Mouse (Mus musculus) CH12.LX (cell line): ENCODE measurements around the gene Mkrn3. TPM values are rescaled to one million over a fixed set of nuclear protein-coding genes. Genes with fewer than 3 reads are reported as not detected.

ENCODE experiments used
- DNase-seq: peaks from one replicate; pipeline ENCODE4 v3.0.0-alpha.2; 2013; ENCODE audit errors: extremely low read depth
- H3K27ac ChIP-seq: 2 replicates; pipeline ENCODE4 v1.5.1; 2012; ENCODE audit warnings: low read depth, mild to moderate bottlenecking, control low read depth, moderate library complexity; ENCODE audit not compliant: insufficient read depth
- H3K27me3 ChIP-seq: replicated peaks from 2 replicates; pipeline ENCODE3; 2012; ENCODE audit warnings: inconsistent platforms
- H3K36me3 ChIP-seq, 2 experiments: replicated peaks in 1 of 2; 2 replicates each; pipeline versions ENCODE3 to v1.6.1; 2012; ENCODE audit warnings: inconsistent platforms in 1 of 2, low read length in 1 of 2, mild to moderate bottlenecking in 1 of 2, mixed read lengths in 1 of 2, moderate library complexity in 1 of 2; ENCODE audit not compliant: control insufficient read depth in 1 of 2, insufficient read depth in 1 of 2
- H3K4me1 ChIP-seq, 2 experiments: 2 replicates each; pipeline ENCODE4 v1.6.1; 2012; ENCODE audit warnings: inconsistent platforms in 1 of 2, moderate library complexity in 1 of 2; ENCODE audit not compliant: insufficient read depth in 2 of 2, control insufficient read depth in 1 of 2
- H3K4me2 ChIP-seq: 2 replicates; pipeline ENCODE4 v1.6.1; 2012; ENCODE audit warnings: low read depth, mild to moderate bottlenecking, control low read depth; ENCODE audit not compliant: poor library complexity, insufficient read depth, severe bottlenecking
- H3K4me3 ChIP-seq, 3 experiments: fragments of 150-350 bp in 1 of 3; sonication (generic) in 1 of 3; replicated peaks in 1 of 3; 2 replicates each; pipeline versions ENCODE3 to v1.5.1; 2011 to 2012; ENCODE audit warnings: low read depth in 2 of 3, low read length in 2 of 3, mild to moderate bottlenecking in 2 of 3, moderate library complexity in 2 of 3, control low read depth in 1 of 3, improper control_type of control experiment in 1 of 3, inconsistent platforms in 1 of 3, mixed read lengths in 1 of 3; ENCODE audit not compliant: poor library complexity in 1 of 3
- H3K79me2 ChIP-seq: replicated peaks from 2 replicates; pipeline ENCODE4 v1.6.1; 2012; ENCODE audit warnings: mild to moderate bottlenecking, moderate library complexity; ENCODE audit not compliant: control insufficient read depth, poor library complexity, insufficient read depth, severe bottlenecking; ENCODE audit errors: extremely low read depth
- H3K9ac ChIP-seq: 2 replicates; pipeline ENCODE4 v1.6.1; 2012; ENCODE audit warnings: low read depth, mild to moderate bottlenecking, control low read depth, moderate library complexity; ENCODE audit not compliant: insufficient read depth
- H3K9me3 ChIP-seq: replicated peaks from 2 replicates; pipeline ENCODE3; 2012; ENCODE audit warnings: low read length, inconsistent platforms, mixed read lengths
- BHLHE40 ChIP-seq: IDR thresholded peaks from 2 replicates; pipeline ENCODE4 v1.6.1; 2011; ENCODE audit warnings: mild to moderate bottlenecking, low read depth, low read length, improper control_type of control experiment
- CHD2 ChIP-seq: IDR thresholded peaks from 2 replicates; pipeline ENCODE4 v1.6.1; 2011; ENCODE audit warnings: low read length, improper control_type of control experiment
- CTCF ChIP-seq, 2 experiments: IDR thresholded peaks in 1 of 2; conservative IDR thresholded peaks in 1 of 2; 2 replicates each; pipeline ENCODE4 v1.5.1; 2011 to 2012; ENCODE audit warnings: low read depth in 2 of 2, low read length in 2 of 2, improper control_type of control experiment in 1 of 2, inconsistent platforms in 1 of 2, mild to moderate bottlenecking in 1 of 2, moderate library complexity in 1 of 2
- E2F4 ChIP-seq: IDR thresholded peaks from 2 replicates; pipeline ENCODE4 v1.6.1; 2011; ENCODE audit warnings: low read depth, low read length, improper control_type of control experiment; ENCODE audit not compliant: insufficient replicate concordance
- ELF1 ChIP-seq: IDR thresholded peaks from 2 replicates; pipeline ENCODE4 v1.6.1; 2014; ENCODE audit warnings: low read depth, mild to moderate bottlenecking, inconsistent platforms, low read length, improper control_type of control experiment
- GABPA ChIP-seq: IDR thresholded peaks from 2 replicates; pipeline ENCODE4 v1.6.1; 2012; ENCODE audit warnings: low read depth, low read length, improper control_type of control experiment, inconsistent platforms; ENCODE audit not compliant: insufficient replicate concordance
- HCFC1 ChIP-seq: IDR thresholded peaks from 2 replicates; pipeline ENCODE4 v1.6.1; 2012; ENCODE audit warnings: low read depth, mild to moderate bottlenecking, inconsistent platforms, low read length, improper control_type of control experiment
- IRF4 ChIP-seq: IDR thresholded peaks from 2 replicates; pipeline ENCODE4 v1.6.1; 2014; ENCODE audit warnings: low read depth, mild to moderate bottlenecking, inconsistent platforms, low read length, improper control_type of control experiment
- JUN ChIP-seq: IDR thresholded peaks from 2 replicates; pipeline ENCODE4 v1.6.1; 2011; ENCODE audit warnings: low read depth, mild to moderate bottlenecking, low read length, improper control_type of control experiment, moderate library complexity; ENCODE audit not compliant: insufficient read depth
- JUND ChIP-seq: conservative IDR thresholded peaks from 2 replicates; pipeline ENCODE4 v1.6.1; 2011; ENCODE audit warnings: low read depth, low read length, improper control_type of control experiment
- MAFK ChIP-seq: IDR thresholded peaks from 2 replicates; pipeline ENCODE4 v1.6.1; 2011; ENCODE audit warnings: low read length, improper control_type of control experiment; ENCODE audit not compliant: insufficient replicate concordance
- MAX ChIP-seq: IDR thresholded peaks from 2 replicates; pipeline ENCODE4 v1.6.1; 2011; ENCODE audit warnings: low read length, improper control_type of control experiment
- MAZ ChIP-seq: IDR thresholded peaks from 2 replicates; pipeline ENCODE4 v1.6.1; 2012; ENCODE audit warnings: low read depth, mild to moderate bottlenecking, inconsistent platforms, low read length, improper control_type of control experiment, moderate library complexity
- MEF2A ChIP-seq: IDR thresholded peaks from 2 replicates; pipeline ENCODE4 v1.6.1; 2014; ENCODE audit warnings: low read depth, mild to moderate bottlenecking, inconsistent platforms, low read length, improper control_type of control experiment, borderline replicate concordance
- MXI1 ChIP-seq: IDR thresholded peaks from 2 replicates; pipeline ENCODE4 v1.6.1; 2011; ENCODE audit warnings: mild to moderate bottlenecking, low read depth, low read length, improper control_type of control experiment
- MYC ChIP-seq: IDR thresholded peaks from 2 replicates; pipeline ENCODE4 v1.6.1; 2011; ENCODE audit warnings: low read depth, mild to moderate bottlenecking, improper control_type of control experiment, low read length
- NRF1 ChIP-seq: IDR thresholded peaks from 2 replicates; pipeline ENCODE4 v1.6.1; 2014; ENCODE audit warnings: low read depth, mild to moderate bottlenecking, inconsistent platforms, low read length, improper control_type of control experiment, moderate library complexity
- POLR2AphosphoS2 ChIP-seq: IDR thresholded peaks from 2 replicates; pipeline ENCODE4 v1.6.1; 2011; ENCODE audit warnings: low read depth, low read length, improper control_type of control experiment
- RAD21 ChIP-seq: IDR thresholded peaks from 2 replicates; pipeline ENCODE4 v1.6.1; 2011; ENCODE audit warnings: low read depth, mild to moderate bottlenecking, low read length, improper control_type of control experiment, moderate library complexity
- RCOR1 ChIP-seq: conservative IDR thresholded peaks from 2 replicates; pipeline ENCODE4 v1.6.1; 2012; ENCODE audit warnings: low read depth, mild to moderate bottlenecking, inconsistent platforms, low read length, improper control_type of control experiment
- SIN3A ChIP-seq: IDR thresholded peaks from 2 replicates; pipeline ENCODE4 v1.6.1; 2012; ENCODE audit warnings: low read length, improper control_type of control experiment, inconsistent platforms
- SMC3 ChIP-seq: IDR thresholded peaks from 2 replicates; pipeline ENCODE4 v1.6.1; 2011; ENCODE audit warnings: low read depth, low read length, improper control_type of control experiment
- TBP ChIP-seq: conservative IDR thresholded peaks from 2 replicates; pipeline ENCODE4 v1.6.1; 2011; ENCODE audit warnings: low read depth, low read length, improper control_type of control experiment
- TCF12 ChIP-seq: IDR thresholded peaks from 2 replicates; pipeline ENCODE4 v1.6.1; 2014; ENCODE audit warnings: low read depth, mild to moderate bottlenecking, inconsistent platforms, low read length, improper control_type of control experiment
- USF2 ChIP-seq: conservative IDR thresholded peaks from 2 replicates; pipeline ENCODE4 v1.6.1; 2011; ENCODE audit warnings: low read depth, low read length, improper control_type of control experiment
- ZNF384 ChIP-seq: IDR thresholded peaks from 2 replicates; pipeline ENCODE4 v1.6.1; 2012; ENCODE audit warnings: low read depth, low read length, improper control_type of control experiment, inconsistent platforms
- dilution Hi-C: fragments of 300-500 bp; cut with MboI; formaldehyde crosslinking; loops from 2 replicates; pipeline ENCODE4 v1.14.3; 2020; ENCODE audit warnings: low sequenced_read_pairs; ENCODE audit not compliant: extremely low pct_unique_long_range_greater_than_20kb, extremely low pct_ligation_motif_present
- in situ Hi-C: fragments of 300-500 bp; cut with MboI; formaldehyde crosslinking; loops from 3 replicates; pipeline ENCODE4 v1.14.3; 2019; ENCODE audit warnings: low sequenced_read_pairs, low pct_ligation_motif_present, low pct_unique_long_range_greater_than_20kb, mixed read lengths
- polyA plus RNA-seq: library from polyadenylated mRNA; unstranded; fragments of >175 nt; gene quantifications from 2 replicates; pipeline ENCODE4 v1.2.1, GENCODE M21; 2012; ENCODE audit warnings: low read depth; ENCODE audit not compliant: insufficient read length
- total RNA-seq, 2 experiments: library from RNA; depleted of rRNA; stranded (reverse); fragments of 300-350 nt in 1 of 2; fragments of >200 nt in 1 of 2; gene quantifications; 2 replicates each; pipeline ENCODE4 v1.2.3; 2012 to 2014

Gene Mkrn3
- total and polyA plus RNA-seq, 3 experiments, result 0.11 TPM; not detected in 2

- H3K4me3 ChIP-seq, result no peak overlapping the region
- no peak overlapping the region for H3K27ac ChIP-seq
- in situ Hi-C loops, result no loop called here
- dilution Hi-C loops, result no loop called here
- TF ChIP-seq RAD21, result no peak
- no peak for TF ChIP-seq ELF1
- no peak for TF ChIP-seq IRF4
- TF ChIP-seq NRF1, result no peak
- no peak for TF ChIP-seq MAFK
- no peak for TF ChIP-seq CTCF (conservative IDR thresholded peaks at IDR 0.05 in 1 of 2, IDR thresholded peaks at IDR 0.05 in 1 of 2; ENCODE audit: low read depth in 2 of 2, low read length in 2 of 2)
- TF ChIP-seq HCFC1, result no peak
- TF ChIP-seq CHD2, result no peak
- TF ChIP-seq E2F4, result no peak
- no peak for TF ChIP-seq RCOR1
- no peak for TF ChIP-seq GABPA
- no peak for TF ChIP-seq JUND
- TF ChIP-seq MXI1, result no peak
- TF ChIP-seq BHLHE40, result no peak
- no peak for TF ChIP-seq MAX
- no peak for TF ChIP-seq TBP
- TF ChIP-seq TCF12, result no peak
- no peak for TF ChIP-seq ZNF384
- no peaks in the 10 kb centered on the region for H3K27me3 ChIP-seq
- H3K79me2 ChIP-seq, result no peaks in the 10 kb centered on the region
- no peak overlapping the region for H3K4me2 ChIP-seq
- H3K9me3 ChIP-seq, result peaks cover 31% of the 10 kb centered on the region
- no peak overlapping the region for H3K9ac ChIP-seq
- DNase-seq, result no peak
- no peaks in the 10 kb centered on the region for H3K4me1 ChIP-seq
- H3K36me3 ChIP-seq, result no peaks in the 10 kb centered on the region
These were observed 3.8 kb downstream of the Mkrn3 start for GRCm38 (mm10) chr7:62416173-62416572.

GRCm38 (mm10) chr7:62415222-62415621 is 4.7 kb downstream of the Mkrn3 start:
- DNase-seq, result no peak
- in situ Hi-C loops (no loop called here), dilution Hi-C loops (no loop called here)
- H3K9me3 ChIP-seq, result peaks cover 30% of the 10 kb centered on the region
- H3K4me3 ChIP-seq, result no peak overlapping the region
- no peak overlapping the region for H3K9ac ChIP-seq
- H3K4me2 ChIP-seq, result no peak overlapping the region
- H3K27me3 ChIP-seq, result no peaks in the 10 kb centered on the region
- H3K27ac ChIP-seq, result no peak overlapping the region
- H3K36me3 ChIP-seq, result no peaks in the 10 kb centered on the region
- no peaks in the 10 kb centered on the region for H3K4me1 ChIP-seq
- no peaks in the 10 kb centered on the region for H3K79me2 ChIP-seq
- TF ChIP-seq TBP (no peak), JUN (no peak), MYC (no peak), MAX (no peak), SIN3A (no peak), MEF2A (no peak), MAZ (no peak), ZNF384 (no peak), POLR2AphosphoS2 (no peak), SMC3 (no peak), USF2 (no peak)
